Mouse (Mus musculus) C2C12 (cell line): Measurements from ENCODE around the gene Gipc2.
A peak's percentile ranks its signal among the peaks of the same experiment; 100 is the strongest.

Experiments used
- CTCF ChIP-seq: IDR thresholded peaks from one replicate; pipeline ENCODE4 v1.5.1; 2011; ENCODE audit not compliant: control insufficient read depth, insufficient read depth, insufficient read length
- MYOD1 ChIP-seq: IDR thresholded peaks from one replicate; pipeline ENCODE4 v1.6.1; 2011; ENCODE audit warnings: low read depth; ENCODE audit not compliant: control insufficient read depth, insufficient read length
- USF1 ChIP-seq: IDR thresholded peaks from one replicate; pipeline ENCODE4 v1.6.1; 2011; ENCODE audit warnings: low read depth, mild to moderate bottlenecking, control low read depth, moderate library complexity

DNA sequence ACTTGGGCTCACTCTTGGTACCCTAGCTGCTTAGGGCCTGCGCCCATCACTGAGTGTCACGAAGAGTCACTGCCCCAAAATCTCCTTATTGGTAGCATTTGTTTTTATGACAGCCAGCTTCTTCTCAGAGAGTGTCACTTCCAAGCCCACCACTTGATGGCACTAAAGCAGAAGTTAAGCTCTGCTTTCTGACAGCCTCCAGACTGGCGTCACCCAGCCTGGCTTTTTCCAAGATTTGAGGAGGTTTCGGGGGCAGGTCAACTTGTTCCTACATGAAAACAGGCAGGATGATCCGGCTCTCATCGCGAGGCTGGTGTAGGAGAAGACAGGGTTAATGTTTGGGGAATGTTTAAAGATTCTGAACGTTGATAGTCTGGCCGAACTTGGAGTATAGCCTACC, 54.9 kb downstream of the Gipc2 start:
- TF ChIP-seq CTCF (peak; percentile 45), MYOD1 (no peak), USF1 (no peak)
